30 mouse cellular contexts compared by ENCODE assay signal in the genomic region with DNA sequence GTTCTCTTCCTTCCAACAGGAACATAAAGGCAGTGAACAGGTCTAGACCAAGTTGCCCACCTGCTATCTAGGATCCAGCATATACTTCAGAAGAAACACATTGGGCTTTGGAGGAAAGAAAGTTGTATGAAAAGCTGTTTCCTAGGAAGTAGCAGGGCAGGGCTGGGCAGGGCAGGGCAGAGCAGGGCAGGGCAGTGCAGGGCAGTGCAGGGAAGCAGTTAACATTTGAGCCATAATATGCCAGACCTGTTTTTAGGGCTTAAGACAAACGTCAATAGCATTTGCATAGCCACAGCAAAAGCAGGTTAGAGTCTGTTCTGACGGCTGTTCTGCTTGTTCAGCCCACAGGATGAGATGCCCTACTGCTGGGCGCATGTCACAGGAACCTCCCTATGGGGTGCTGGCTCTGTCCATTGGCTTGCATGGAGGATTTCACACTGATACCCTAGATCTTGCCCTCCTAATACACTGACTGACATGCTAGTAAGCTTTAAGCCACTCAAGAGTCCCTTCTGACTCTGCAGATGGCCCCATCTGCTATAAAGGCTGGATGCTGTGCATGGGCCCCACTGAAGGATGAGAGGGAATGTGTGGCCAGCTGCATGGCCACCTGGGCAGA. TPM values are rescaled to one million over a fixed set of nuclear protein-coding genes. Genes with fewer than 3 reads are reported as not detected.
DNase-seq lines count a peak whose midpoint lies in the region; ATAC-seq lines count a peak whose summit lies in the region.
"Had no signal": no experiment of that assay in that cellular context is flagged by ENCODE, and none has a peak within 500 bp of the region (broad histone marks: within the 10 kb centered on the region; RNA-seq: fewer than 3 reads in every experiment).

No protein-coding gene starts in this region.

- H3K27me3 ChIP-seq in heart, embryonic 11.5 days (ENCODE audit: control insufficient read depth, insufficient read depth, low read length) = no peaks in the 10 kb centered on the region
- H3K27me3 ChIP-seq in heart, embryonic 16.5 days (ENCODE audit: control insufficient read depth, insufficient read depth, low read length) = no peaks in the 10 kb centered on the region
- H3K27me3 ChIP-seq: forebrain, embryonic 13.5 days; hindbrain, embryonic 12.5 days; intestine, embryonic 15.5 days; limb, embryonic 15.5 days; liver, embryonic 13.5 days had no signal

- H3K4me1 ChIP-seq in heart, embryonic 11.5 days (ENCODE audit: control insufficient read depth, insufficient read depth, low read length) = peaks cover 78% of the 10 kb centered on the region
- H3K4me1 ChIP-seq in heart, embryonic 16.5 days (ENCODE audit: control insufficient read depth, insufficient read depth, low read length) = peaks cover 74% of the 10 kb centered on the region
- H3K4me1 ChIP-seq: forebrain, embryonic 13.5 days; hindbrain, embryonic 12.5 days had no signal

- no peak overlapping the region for H3K9ac ChIP-seq in heart, embryonic 11.5 days (ENCODE audit: low read depth, low read length)
- H3K9ac ChIP-seq in heart, embryonic 16.5 days (ENCODE audit: low read length) = no peak overlapping the region
- H3K9ac ChIP-seq: forebrain, embryonic 13.5 days; hindbrain, embryonic 12.5 days; intestine, embryonic 15.5 days; limb, embryonic 15.5 days; liver, embryonic 13.5 days had no signal

- H3K36me3 ChIP-seq in heart, embryonic 11.5 days (ENCODE audit: control insufficient read depth, insufficient read depth, low read length) = peaks cover 13% of the 10 kb centered on the region; the same call in 1 of the 2 replicates
- H3K36me3 ChIP-seq in heart, embryonic 16.5 days (ENCODE audit: control insufficient read depth, insufficient read depth) = peaks cover 20% of the 10 kb centered on the region
- H3K36me3 ChIP-seq: G1E; hindbrain, embryonic 12.5 days; intestine, embryonic 15.5 days; limb, embryonic 10.5 days; limb, embryonic 15.5 days; liver, embryonic 13.5 days had no signal

- 64% methylated on average over 3 of the region's 3 CpGs for WGBS in heart, embryonic 11.5 days (ENCODE audit: insufficient replicate concordance)
- WGBS in heart, embryonic 16.5 days = 56% methylated on average over 3 of the region's 3 CpGs

- H3K4me2 ChIP-seq in heart, embryonic 11.5 days = no peak overlapping the region
- H3K4me2 ChIP-seq in heart, embryonic 16.5 days (ENCODE audit: low read depth, low read length) = no peak overlapping the region
- H3K4me2 ChIP-seq: forebrain, embryonic 13.5 days; hindbrain, embryonic 12.5 days; intestine, embryonic 15.5 days; limb, embryonic 15.5 days; liver, embryonic 13.5 days had no signal

- H3K9me3 ChIP-seq in heart, embryonic 11.5 days (replicated peaks; ENCODE audit: control insufficient read depth, low read length) = no peaks in the 10 kb centered on the region
- no peaks in the 10 kb centered on the region for H3K9me3 ChIP-seq in heart, embryonic 16.5 days (replicated peaks; ENCODE audit: control insufficient read depth, low read length)
- H3K9me3 ChIP-seq: forebrain, embryonic 13.5 days; hindbrain, embryonic 12.5 days; intestine, embryonic 15.5 days; limb, embryonic 10.5 days; limb, embryonic 15.5 days; liver, embryonic 13.5 days had no signal

- intact Hi-C loops in heart, postnatal 25 days (cut with DNase I) = no loop called here

- H3K27ac ChIP-seq in heart, embryonic 11.5 days (ENCODE audit: low read depth, low read length) = peak overlapping the region; percentile 92; the same call in 1 of the 2 replicates
- H3K27ac ChIP-seq in heart, embryonic 16.5 days (ENCODE audit: low read length) = peak overlapping the region; percentile 58
- H3K27ac ChIP-seq: forebrain, embryonic 13.5 days; hindbrain, embryonic 12.5 days; hindbrain, postnatal 0 days; intestine, embryonic 15.5 days; kidney, postnatal 0 days; limb, embryonic 10.5 days; limb, embryonic 15.5 days; liver, embryonic 13.5 days had no signal

- H3K4me3 ChIP-seq in heart, embryonic 11.5 days (ENCODE audit: low read depth, low read length) = no peak overlapping the region
- no peak overlapping the region for H3K4me3 ChIP-seq in heart, embryonic 16.5 days (ENCODE audit: low read length)
- H3K4me3 ChIP-seq: forebrain, embryonic 13.5 days; hindbrain, embryonic 12.5 days; intestine, embryonic 15.5 days; limb, embryonic 10.5 days; limb, embryonic 15.5 days; liver, embryonic 13.5 days had no signal

- ATAC-seq in cerebellum, adult (ENCODE audit: insufficient number of reproducible peaks, low FRiP score, low TSS enrichment) = 0 out of 2 replicates have a peak, but pooled peaks have one; percentile 37
- no peak for ATAC-seq in heart, embryonic 11.5 days (replicated peaks; ENCODE audit: insufficient number of reproducible peaks, low FRiP score, low TSS enrichment)
- ATAC-seq in heart, embryonic 16.5 days (replicated peaks; ENCODE audit: extremely low read depth, insufficient read depth, low FRiP score) = no peak
- ATAC-seq: forebrain, embryonic 13.5 days; hindbrain, postnatal 0 days; intestine, embryonic 15.5 days had no signal

- no peak for DNase-seq in cerebellum, postnatal 4 days (ENCODE audit: low spot score in 2 of 2)
- DNase-seq in heart, postnatal 25 days (ENCODE audit: low spot score) = no peak
- no peak for DNase-seq in heart, adult 18-20 months
- peak; percentile 55 for DNase-seq in brain, adult 2 months (ENCODE audit: low read depth, low spot score)
- DNase-seq in B cell, adult 2 months = no peak
- DNase-seq: adrenal gland, adult 8-10 months; cerebellum, adult 11 months; gastrocnemius, postnatal 14 days; heart, adult 11 months; kidney, adult 2 months; kidney, postnatal 4 days; liver, embryonic 13.5 days; lung, adult 18-20 months; lung, postnatal 14 days; midbrain, embryonic 14.5 days; right cerebral cortex, postnatal 25 days; spleen, adult 18-20 months; thymus, adult 2 months; thymus, postnatal 36 days had no signal

RNA-seq across cellular contexts. Expression of gene Mical2, which starts 29.7 kb away (rescaled TPM):
- 117 and 132 TPM in 2 replicates for polyA plus RNA-seq in heart, embryonic 11.5 days (2014; fragmentation: Nextera tagmentation; extraction: Ambion mirVana)
- 100 to 1,000 TPM in 1 of 2 experiments, 10 to 100 TPM in 1; 93.4 to 103 TPM for total RNA-seq in heart, postnatal 25 days (2021)
- polyA plus RNA-seq in heart, embryonic 16.5 days (2015; fragmentation: Nextera tagmentation; extraction: Ambion mirVana) = 128 and 145 TPM in 2 replicates
- 10 to 100 TPM; 80.4 to 85.1 TPM for total RNA-seq in heart, adult 18-20 months (2021)
- polyA plus RNA-seq: G1E had no signal
